In genomic region chr5:113107709-113108108, GRCm38 (mm10) we compare ENCODE assay signal across 15 mouse cellular contexts. TPM values are rescaled to one million over a fixed set of nuclear protein-coding genes. Genes with fewer than 3 reads are reported as not detected.
A peak's percentile ranks its signal among the peaks of the same experiment; 100 is the strongest.
DNase-seq lines count a peak whose midpoint lies in the region; ATAC-seq and TF ChIP-seq lines count a peak whose summit lies in the region.
"Had no signal": no experiment of that assay in that cellular context is flagged by ENCODE, and none has a peak within 500 bp of the region (broad histone marks: within the 10 kb centered on the region; RNA-seq: fewer than 3 reads in every experiment).

No protein-coding gene starts in this region.

- no peaks in the 10 kb centered on the region for H3K9me3 ChIP-seq in intestine, embryonic 15.5 days
- H3K9me3 ChIP-seq in intestine, postnatal 0 days (ENCODE audit: control insufficient read depth), result no peaks in the 10 kb centered on the region
- no peaks in the 10 kb centered on the region for H3K9me3 ChIP-seq in embryonic facial prominence, embryonic 15.5 days (replicated peaks)
- no peaks in the 10 kb centered on the region for H3K9me3 ChIP-seq in liver, postnatal 0 days (ENCODE audit: low read length)
- no peaks in the 10 kb centered on the region for H3K9me3 ChIP-seq in neural tube, embryonic 15.5 days (replicated peaks)
- H3K9me3 ChIP-seq: forebrain, embryonic 10.5 days; megakaryocyte, embryonic 14.5 days had no signal

- WGBS in intestine, embryonic 15.5 days, result 75% methylated on average over 3 of the region's 3 CpGs
- 77% methylated on average over 3 of the region's 3 CpGs for WGBS in intestine, postnatal 0 days
- WGBS in embryonic facial prominence, embryonic 15.5 days, result 64% methylated on average over 3 of the region's 3 CpGs
- 59% methylated on average over 3 of the region's 3 CpGs for WGBS in liver, postnatal 0 days (ENCODE audit: insufficient replicate concordance)
- WGBS in neural tube, embryonic 15.5 days, result 47% methylated on average over 2 of the region's 3 CpGs

- DNase-seq in adipocyte (ENCODE audit: low spot score), result peak; percentile 5
- DNase-seq in liver, postnatal 0 days, result peak; percentile 68
- no peak for DNase-seq in retina, embryonic 14.5 days (ENCODE audit: low spot score)
- DNase-seq in right cerebral cortex, postnatal 10 days (ENCODE audit: low spot score in 2 of 2), result no peak
- DNase-seq: kidney, adult 18-20 months had no signal

- H3K4me1 ChIP-seq in intestine, embryonic 15.5 days (replicated peaks), result peaks cover 22% of the 10 kb centered on the region
- no peaks in the 10 kb centered on the region; the same call in 1 of the 2 replicates for H3K4me1 ChIP-seq in intestine, postnatal 0 days (replicated peaks; ENCODE audit: control insufficient read depth, insufficient read depth, low read length)
- peaks cover 35% of the 10 kb centered on the region for H3K4me1 ChIP-seq in embryonic facial prominence, embryonic 15.5 days
- H3K4me1 ChIP-seq in liver, postnatal 0 days (ENCODE audit: insufficient read depth), result no peaks in the 10 kb centered on the region
- peaks cover 16% of the 10 kb centered on the region for H3K4me1 ChIP-seq in neural tube, embryonic 15.5 days

- no peaks in the 10 kb centered on the region for H3K27me3 ChIP-seq in intestine, embryonic 15.5 days (replicated peaks)
- H3K27me3 ChIP-seq in intestine, postnatal 0 days (replicated peaks; ENCODE audit: control insufficient read depth, insufficient read depth, low read length), result no peaks in the 10 kb centered on the region
- no peaks in the 10 kb centered on the region for H3K27me3 ChIP-seq in embryonic facial prominence, embryonic 15.5 days
- no peaks in the 10 kb centered on the region for H3K27me3 ChIP-seq in liver, postnatal 0 days (ENCODE audit: insufficient read depth, low read length)
- H3K27me3 ChIP-seq in neural tube, embryonic 15.5 days (replicated peaks), result no peaks in the 10 kb centered on the region

- no peak for TF ChIP-seq EP300 in liver, postnatal 0 days (IDR thresholded peaks at IDR 0.05; ENCODE audit: low read depth)

- ATAC-seq in intestine, embryonic 15.5 days, result no peak
- no peak for ATAC-seq in intestine, postnatal 0 days
- ATAC-seq in embryonic facial prominence, embryonic 15.5 days (ENCODE audit: insufficient number of reproducible peaks, low FRiP score, low TSS enrichment, low read depth), result no peak
- ATAC-seq in liver, postnatal 0 days, result peak; percentile 69
- ATAC-seq in neural tube, embryonic 15.5 days (ENCODE audit: low FRiP score), result no peak

- H3K4me3 ChIP-seq in intestine, embryonic 15.5 days (replicated peaks), result no peak overlapping the region
- H3K4me3 ChIP-seq in intestine, postnatal 0 days (ENCODE audit: low read depth, low read length), result no peak overlapping the region
- no peak overlapping the region for H3K4me3 ChIP-seq in embryonic facial prominence, embryonic 15.5 days (replicated peaks)
- no peak overlapping the region for H3K4me3 ChIP-seq in liver, postnatal 0 days (ENCODE audit: low read depth, low read length)
- H3K4me3 ChIP-seq in neural tube, embryonic 15.5 days (replicated peaks), result no peak overlapping the region
- H3K4me3 ChIP-seq: forebrain, embryonic 10.5 days; left cerebral cortex, adult 2 months had no signal

- TF ChIP-seq CTCF in intestine, postnatal 0 days (IDR thresholded peaks at IDR 0.05; ENCODE audit: low read depth), result no peak
- no peak for TF ChIP-seq CTCF in liver, postnatal 0 days (IDR thresholded peaks at IDR 0.05; ENCODE audit: low read depth)

- H3K9ac ChIP-seq in intestine, embryonic 15.5 days, result no peak overlapping the region
- H3K9ac ChIP-seq in intestine, postnatal 0 days (ENCODE audit: low read depth, low read length), result no peak overlapping the region
- no peak overlapping the region for H3K9ac ChIP-seq in embryonic facial prominence, embryonic 15.5 days
- no peak overlapping the region for H3K9ac ChIP-seq in liver, postnatal 0 days (replicated peaks)
- H3K9ac ChIP-seq in neural tube, embryonic 15.5 days (replicated peaks), result no peak overlapping the region

- H3K27ac ChIP-seq in intestine, embryonic 15.5 days, result 0 out of 2 replicates have a peak overlapping the region, but pooled peaks have one; percentile 2
- H3K27ac ChIP-seq in intestine, postnatal 0 days (ENCODE audit: low read depth, low read length), result no peak overlapping the region
- peak overlapping the region; percentile 51; the same call in 1 of the 2 replicates for H3K27ac ChIP-seq in embryonic facial prominence, embryonic 15.5 days (replicated peaks)
- peak overlapping the region; percentile 22; the same call in 1 of the 2 replicates for H3K27ac ChIP-seq in liver, postnatal 0 days (ENCODE audit: low read depth)
- no peak overlapping the region; the same call in 1 of the 2 replicates for H3K27ac ChIP-seq in neural tube, embryonic 15.5 days (replicated peaks)
- H3K27ac ChIP-seq: left cerebral cortex, adult 2 months had no signal

- H3K4me2 ChIP-seq in intestine, embryonic 15.5 days (replicated peaks), result no peak overlapping the region
- no peak overlapping the region for H3K4me2 ChIP-seq in intestine, postnatal 0 days (replicated peaks; ENCODE audit: low read depth)
- no peak overlapping the region for H3K4me2 ChIP-seq in embryonic facial prominence, embryonic 15.5 days (replicated peaks)
- H3K4me2 ChIP-seq in liver, postnatal 0 days (ENCODE audit: low read depth, low read length), result no peak overlapping the region
- no peak overlapping the region for H3K4me2 ChIP-seq in neural tube, embryonic 15.5 days

- 0 out of 2 replicates have a peak, but pooled peaks cover 2% of the 10 kb centered on the region for H3K36me3 ChIP-seq in intestine, embryonic 15.5 days
- no peaks in the 10 kb centered on the region; the same call in 1 of the 2 replicates for H3K36me3 ChIP-seq in intestine, postnatal 0 days (ENCODE audit: control insufficient read depth, insufficient read depth)
- H3K36me3 ChIP-seq in embryonic facial prominence, embryonic 15.5 days, result no peaks in the 10 kb centered on the region
- H3K36me3 ChIP-seq in liver, postnatal 0 days (replicated peaks; ENCODE audit: insufficient read depth, low read length), result no peaks in the 10 kb centered on the region
- H3K36me3 ChIP-seq in neural tube, embryonic 15.5 days, result no peaks in the 10 kb centered on the region
- H3K36me3 ChIP-seq: forebrain, embryonic 10.5 days had no signal

RNA-seq across cellular contexts. Expression of gene Crybb3, which starts 26.3 kb away (rescaled TPM):
- polyA plus RNA-seq in intestine, embryonic 15.5 days (2015; fragmentation: Nextera tagmentation; extraction: Ambion mirVana), result 0.36 and 1.1 TPM in 2 replicates
- 0.93 and 1.2 TPM in 2 replicates for polyA plus RNA-seq in intestine, postnatal 0 days (2015; fragmentation: Nextera tagmentation; extraction: Ambion mirVana)
- polyA plus RNA-seq in embryonic facial prominence, embryonic 15.5 days (2015; fragmentation: Nextera tagmentation; extraction: Ambion mirVana), result 5.0 and 5.4 TPM in 2 replicates
- polyA plus RNA-seq in liver, postnatal 0 days (2015; fragmentation: Nextera tagmentation; extraction: Ambion mirVana), result 0.15 TPM in 1 of 2 replicates, not detected in the other
- 1.2 and 1.5 TPM in 2 replicates for polyA plus RNA-seq in neural tube, embryonic 15.5 days (2015; fragmentation: Nextera tagmentation; extraction: Ambion mirVana)

RNA-seq across cellular contexts. Expression of gene Crybb2, which starts 37.8 kb away (rescaled TPM):
- polyA plus RNA-seq in intestine, embryonic 15.5 days (2015; fragmentation: Nextera tagmentation; extraction: Ambion mirVana), result not detected in 2 replicates
- polyA plus RNA-seq in intestine, postnatal 0 days (2015; fragmentation: Nextera tagmentation; extraction: Ambion mirVana), result not detected in 2 replicates
- polyA plus RNA-seq in embryonic facial prominence, embryonic 15.5 days (2015; fragmentation: Nextera tagmentation; extraction: Ambion mirVana), result not detected in 2 replicates
- not detected in 2 replicates for polyA plus RNA-seq in liver, postnatal 0 days (2015; fragmentation: Nextera tagmentation; extraction: Ambion mirVana)
- polyA plus RNA-seq in neural tube, embryonic 15.5 days (2015; fragmentation: Nextera tagmentation; extraction: Ambion mirVana), result not detected in 2 replicates
- polyA plus RNA-seq: cortical plate, adult 2 months; forebrain, embryonic 10.5 days; gonadal fat pad, adult 2 months; testis, adult 2 months had no signal

Comparison
In these comparisons a context has a peak if more than half of its experiments do, and no peak if none do; other contexts are left out.
1. H3K27ac ChIP-seq: peak in intestine, embryonic 15.5 days (single experiment), embryonic facial prominence, embryonic 15.5 days (single experiment) and liver, postnatal 0 days (single experiment); none in intestine, postnatal 0 days (single experiment) and neural tube, embryonic 15.5 days (single experiment).
2. DNase-seq: peak in adipocyte (single experiment) and liver, postnatal 0 days (single experiment); none in retina, embryonic 14.5 days (single experiment) and right cerebral cortex, postnatal 10 days (0 of 2).